Mouse (Mus musculus): ENCODE measurements around the gene Gm10945. TPM values are rescaled to one million over a fixed set of nuclear protein-coding genes. Genes with fewer than 3 reads are reported as not detected.

Gene Gm10945
- total RNA-seq (2022) = not detected

GRCm38 (mm10) chr10:6761287-6761811 lies at the start of gene Gm10945:
TSS of gene Gm10945 (minus strand) at chr10:6761761.
- peak; percentile 58 for DNase-seq (ENCODE audit: low spot score)

- no peak for DNase-seq (ENCODE audit: low spot score)
Observed at GRCm38 (mm10) chr10:6790226-6790625, 28.7 kb upstream of the Gm10945 start.

GRCm38 (mm10) chr10:6788517-6789237 lies 27.1 kb upstream of the Gm10945 start:
- DNase-seq (ENCODE audit: low spot score) = no peak

GRCm38 (mm10) chr10:6758206-6758605 lies 3.4 kb downstream of the Gm10945 start, which contains the start of gene Oprm1:
TSS of gene Oprm1 (plus strand) at chr10:6758506.
- no peak for DNase-seq (ENCODE audit: low spot score)

- no peak for DNase-seq (ENCODE audit: low spot score)
Observed at GRCm38 (mm10) chr10:6753375-6753774, 8.2 kb downstream of the Gm10945 start.

GRCm38 (mm10) chr10:6728469-6728868 lies 33.1 kb downstream of the Gm10945 start:
- DNase-seq (ENCODE audit: low spot score) = no peak

GRCm38 (mm10) chr10:6723765-6724164 lies 37.8 kb downstream of the Gm10945 start:
- DNase-seq (ENCODE audit: low spot score) = no peak

GRCm38 (mm10) chr10:6717181-6717948 lies 44.2 kb downstream of the Gm10945 start:
- DNase-seq (ENCODE audit: low spot score) = no peak

- DNase-seq (ENCODE audit: low spot score) = no peak
Observed at GRCm38 (mm10) chr10:6705226-6705885, 56.2 kb downstream of the Gm10945 start.

GRCm38 (mm10) chr10:6694218-6694850 lies 67.2 kb downstream of the Gm10945 start:
- peak; percentile 22 for DNase-seq (ENCODE audit: low spot score)

Other genes with a start within 250 kb of the Gm10945 start
- not detected for gene Oprm1, start 3.3 kb downstream of the Gm10945 start, total RNA-seq (2022)

Measured in heart, adult 8-10 months (tissue).